Mouse (Mus musculus): ENCODE data around the gene Spata18. TPM values are rescaled to one million over a fixed set of nuclear protein-coding genes. Genes with fewer than 3 reads are reported as not detected.

The Spata18 gene
- polyA plus RNA-seq, 1 experiment from 2014 or later: 0.34 TPM

DNA sequence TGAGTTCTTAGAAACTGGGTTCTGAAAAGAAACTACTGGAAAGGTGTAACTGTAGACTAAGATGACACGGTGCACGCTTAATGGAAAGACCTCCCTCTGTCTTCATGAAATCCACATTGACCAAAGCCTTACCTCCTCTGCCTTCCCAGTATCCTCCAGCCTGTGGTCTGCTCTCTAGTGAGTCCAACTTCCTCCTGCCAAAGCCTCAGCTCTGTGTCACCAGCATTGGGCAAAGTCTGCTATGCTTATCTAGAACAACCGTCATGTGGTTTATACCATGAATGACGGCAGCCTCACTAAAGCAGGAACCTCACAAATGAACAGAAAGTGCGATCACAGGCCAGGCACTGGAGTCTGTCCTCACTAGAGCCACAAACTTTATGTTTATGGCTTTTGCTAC is 21.0 kb upstream of the Spata18 start:
- H3K9ac ChIP-seq: no peak overlapping the region
- H3K4me3 ChIP-seq: no peak overlapping the region
- peaks cover 6% of the 10 kb centered on the region; the same call in 1 of the 2 replicates for H3K4me1 ChIP-seq
- H3K36me3 ChIP-seq (ENCODE audit: poor library complexity, severe bottlenecking): peaks cover 14% of the 10 kb centered on the region
- ATAC-seq: no peak
- WGBS: 91% methylated on average over 5 of the region's 5 CpGs
- no peak overlapping the region for H3K4me2 ChIP-seq
- no peaks in the 10 kb centered on the region for H3K27me3 ChIP-seq
- no peak overlapping the region for H3K27ac ChIP-seq
- no peaks in the 10 kb centered on the region for H3K9me3 ChIP-seq (replicated peaks)

DNA sequence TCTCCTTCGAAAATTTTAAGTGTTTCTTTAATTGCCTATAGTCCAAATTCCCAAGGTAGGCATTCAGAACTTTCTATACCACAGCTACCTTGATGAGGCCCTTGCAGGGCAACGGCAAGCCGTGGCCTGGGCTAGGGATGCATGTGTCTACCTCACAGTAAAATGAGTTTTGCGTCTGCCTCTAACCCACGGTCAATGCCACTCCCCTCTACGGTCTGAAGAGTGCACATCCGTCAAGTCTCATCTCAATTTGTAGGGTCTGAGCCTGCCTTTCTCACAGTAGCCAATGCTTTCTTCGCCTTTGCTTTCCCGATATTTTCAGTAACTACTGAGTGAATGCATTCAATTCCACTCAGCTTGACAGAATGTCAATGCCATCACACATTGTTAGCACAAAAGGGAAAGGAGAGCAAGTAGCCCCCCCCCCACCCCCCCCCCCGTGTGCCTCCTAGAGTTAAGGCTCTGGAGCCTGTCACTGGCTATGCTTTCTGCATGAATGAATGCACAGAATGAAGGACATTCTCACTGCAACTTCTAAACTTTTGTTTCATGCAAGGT is 20.1 kb upstream of the Spata18 start:
- WGBS: 36% methylated on average over 10 of the region's 10 CpGs
- Histone ChIP-seq H3K9ac (no peak overlapping the region), H3K27me3 (no peaks in the 10 kb centered on the region), H3K4me3 (no peak overlapping the region), H3K4me1 (peaks cover 6% of the 10 kb centered on the region; the same call in 1 of the 2 replicates), H3K27ac (no peak overlapping the region), H3K36me3 (ENCODE audit: poor library complexity, severe bottlenecking) (peaks cover 20% of the 10 kb centered on the region), H3K9me3 (replicated peaks) (no peaks in the 10 kb centered on the region), H3K4me2 (no peak overlapping the region)
- ATAC-seq: no peak

DNA sequence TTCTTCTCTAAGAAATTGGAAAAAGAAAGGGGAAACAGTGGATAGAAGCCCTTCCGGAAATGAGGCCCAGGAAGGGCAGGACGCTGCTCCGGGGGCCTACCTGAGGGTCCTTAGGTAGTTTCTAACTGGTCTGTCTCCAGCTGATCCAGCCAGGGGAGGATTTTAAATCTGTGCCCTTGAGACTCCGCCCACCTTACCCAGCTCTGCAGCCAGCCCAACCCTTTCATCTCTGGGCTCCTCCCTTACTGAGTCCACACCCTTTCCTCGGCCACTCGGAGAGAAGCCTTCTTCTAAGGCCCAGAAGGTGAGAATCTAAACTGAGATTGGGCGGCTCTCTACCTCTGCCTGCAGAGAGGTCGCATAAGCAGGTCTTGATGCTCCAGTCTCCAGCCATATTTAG is 18.9 kb upstream of the Spata18 start, which contains the start of gene Lrrc66:
Lrrc66 (minus strand) TSS at position 236 of the 400 bp plus-strand sequence.
- no peaks in the 10 kb centered on the region for H3K27me3 ChIP-seq
- no peak within 1 kb of the TSS for H3K27ac ChIP-seq
- no peak within 1 kb of the TSS for H3K4me3 ChIP-seq
- peaks cover 7% of the 10 kb centered on the region for H3K4me1 ChIP-seq
- no peaks in the 10 kb centered on the region for H3K9me3 ChIP-seq (replicated peaks)
- no peak within 1 kb of the TSS for H3K9ac ChIP-seq
- no peak within 1 kb of the TSS for H3K4me2 ChIP-seq
- H3K36me3 ChIP-seq (ENCODE audit: poor library complexity, severe bottlenecking): peaks cover 20% of the 10 kb centered on the region
- WGBS: 76% methylated on average over 8 of the region's 8 CpGs
- ATAC-seq: no peak

GRCm38 (mm10) chr5:73633141-73633540 is 18.0 kb upstream of the Spata18 start:
- Histone ChIP-seq H3K9me3 (replicated peaks) (no peaks in the 10 kb centered on the region), H3K9ac (no peak overlapping the region), H3K27ac (no peak overlapping the region), H3K4me3 (no peak overlapping the region), H3K36me3 (ENCODE audit: poor library complexity, severe bottlenecking) (peaks cover 20% of the 10 kb centered on the region), H3K27me3 (no peaks in the 10 kb centered on the region), H3K4me1 (peaks cover 10% of the 10 kb centered on the region), H3K4me2 (no peak overlapping the region)
- WGBS: 56% methylated on average over 8 of the region's 8 CpGs
- no peak; the same call in 1 of the 2 replicates for ATAC-seq

DNA sequence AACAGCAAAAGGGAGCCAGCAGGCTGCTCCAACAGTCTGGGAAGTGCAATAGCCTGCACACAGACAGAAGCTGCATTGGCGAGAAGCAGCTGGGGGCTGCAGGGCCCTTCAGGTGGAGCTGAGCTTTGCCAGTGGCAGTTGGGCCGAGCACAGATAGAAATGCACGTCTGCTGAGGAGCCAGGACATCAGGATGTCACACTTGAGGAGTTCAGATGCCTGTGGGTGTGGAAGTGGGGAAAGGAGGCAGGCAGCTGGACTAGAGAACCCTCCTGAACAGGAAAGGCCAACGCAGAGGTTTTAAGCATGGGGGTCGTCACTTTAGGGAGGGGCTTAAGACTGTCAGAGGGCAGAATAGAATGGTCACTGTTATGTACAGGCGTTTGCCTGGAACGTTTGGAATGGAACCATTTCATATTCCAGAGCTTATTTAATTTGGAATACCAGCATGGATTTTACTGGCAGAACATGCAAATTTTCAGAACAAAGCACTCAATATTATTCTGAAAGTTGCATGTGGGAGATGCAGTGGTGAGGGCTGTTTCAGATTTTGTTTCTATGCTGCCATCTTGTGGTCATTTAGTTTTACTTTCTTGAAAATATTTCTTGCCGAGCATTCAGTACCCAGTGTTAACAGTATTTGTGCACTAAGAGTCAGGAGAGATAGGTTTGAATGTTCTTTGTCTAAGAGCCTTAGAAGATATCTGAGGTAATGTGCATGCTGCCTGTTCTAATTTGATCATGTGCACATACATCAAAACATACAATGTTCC is 13.7 kb upstream of the Spata18 start:
- Histone ChIP-seq H3K27me3 (no peaks in the 10 kb centered on the region), H3K9ac (no peak overlapping the region), H3K9me3 (replicated peaks) (no peaks in the 10 kb centered on the region), H3K4me2 (no peak overlapping the region), H3K36me3 (ENCODE audit: poor library complexity, severe bottlenecking) (peaks cover 49% of the 10 kb centered on the region), H3K27ac (no peak overlapping the region), H3K4me3 (no peak overlapping the region), H3K4me1 (peaks cover 4% of the 10 kb centered on the region; the same call in 1 of the 2 replicates)
- peak; percentile 80 for ATAC-seq
- 43% methylated on average over 8 of the region's 8 CpGs for WGBS

DNA sequence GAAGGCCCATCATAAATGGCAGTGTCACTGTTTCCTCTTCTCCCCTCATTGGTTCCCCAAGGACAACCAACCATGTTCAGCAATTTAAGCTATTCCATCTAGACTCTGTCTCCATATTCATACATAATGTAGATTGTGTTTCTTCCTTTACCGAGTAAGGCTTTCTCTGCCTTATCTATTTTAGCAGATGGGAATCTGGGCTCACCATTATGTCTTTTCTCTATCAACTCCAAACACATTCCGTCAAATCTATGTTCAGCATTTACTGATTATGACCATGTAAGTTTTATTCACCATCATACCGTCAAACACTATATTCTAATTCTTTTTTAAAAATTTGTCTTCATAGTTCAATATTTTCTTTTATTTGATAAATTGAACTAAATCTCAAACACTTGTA is 10.1 kb upstream of the Spata18 start:
- no peak for ATAC-seq
- H3K27me3 ChIP-seq: no peaks in the 10 kb centered on the region
- no peak overlapping the region for H3K9ac ChIP-seq
- WGBS: 97% methylated on average over 3 of the region's 3 CpGs
- peaks cover 33% of the 10 kb centered on the region for H3K36me3 ChIP-seq (ENCODE audit: poor library complexity, severe bottlenecking)
- no peak overlapping the region for H3K27ac ChIP-seq
- no peak overlapping the region for H3K4me3 ChIP-seq
- H3K9me3 ChIP-seq (replicated peaks): no peaks in the 10 kb centered on the region
- H3K4me2 ChIP-seq: no peak overlapping the region
- H3K4me1 ChIP-seq: peaks cover 4% of the 10 kb centered on the region; the same call in 1 of the 2 replicates

DNA sequence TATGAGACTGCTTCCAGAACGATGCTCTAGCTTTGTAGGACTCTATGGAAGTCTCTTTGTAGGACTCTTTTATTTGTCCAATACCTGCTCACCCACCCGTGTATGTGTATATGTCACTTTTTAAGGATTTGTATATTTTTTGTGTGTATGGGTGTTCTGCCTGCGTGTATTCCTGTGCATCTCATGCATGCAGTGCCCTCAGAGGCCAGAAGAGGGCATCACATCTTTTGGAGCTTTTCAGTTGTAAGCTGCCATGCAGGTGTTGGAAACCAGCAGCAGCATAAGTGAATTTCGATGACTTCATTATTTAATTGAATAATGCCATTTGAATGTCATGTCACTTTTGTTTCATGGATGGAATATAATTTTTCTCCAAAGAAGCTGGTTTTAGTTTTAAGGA is 9.1 kb upstream of the Spata18 start:
- H3K36me3 ChIP-seq (ENCODE audit: poor library complexity, severe bottlenecking): peaks cover 33% of the 10 kb centered on the region
- no peak overlapping the region for H3K4me2 ChIP-seq
- WGBS: 84% methylated on average over 4 of the region's 4 CpGs

GRCm38 (mm10) chr5:73647261-73647900 is 3.8 kb upstream of the Spata18 start, which contains the start of gene Sgcb:
Sgcb (minus strand) TSS chr5:73647790.
- Histone ChIP-seq H3K4me3 (peak within 1 kb of the TSS; percentile 84), H3K4me2 (peak within 1 kb of the TSS; percentile 73), H3K36me3 (ENCODE audit: poor library complexity, severe bottlenecking) (0 out of 2 replicates have a peak, but pooled peaks cover 6% of the 10 kb centered on the region), H3K27ac (no peak within 1 kb of the TSS), H3K4me1 (peaks cover 33% of the 10 kb centered on the region), H3K9ac (peak within 1 kb of the TSS; percentile 90), H3K27me3 (peaks cover 47% of the 10 kb centered on the region), H3K9me3 (replicated peaks) (no peaks in the 10 kb centered on the region)
- ATAC-seq: peak; percentile 91
- WGBS: under 1% methylated on average over 57 of the region's 62 CpGs

More for the DNA sequence above, 9.1 kb upstream of the Spata18 start:
- no peaks in the 10 kb centered on the region for H3K9me3 ChIP-seq (replicated peaks)
- no peaks in the 10 kb centered on the region for H3K27me3 ChIP-seq
- ATAC-seq: no peak
- H3K27ac ChIP-seq: no peak overlapping the region
- H3K4me1 ChIP-seq: peaks cover 13% of the 10 kb centered on the region
- no peak overlapping the region for H3K4me3 ChIP-seq
- H3K9ac ChIP-seq: no peak overlapping the region

- Histone ChIP-seq H3K27me3 (peaks cover 68% of the 10 kb centered on the region), H3K4me3 (peak overlapping the region; percentile 45), H3K4me2 (peak overlapping the region; percentile 88), H3K9ac (peak overlapping the region; percentile 47; the same call in 1 of the 2 replicates), H3K4me1 (peaks cover 33% of the 10 kb centered on the region), H3K36me3 (ENCODE audit: poor library complexity, severe bottlenecking) (no peaks in the 10 kb centered on the region), H3K9me3 (replicated peaks) (no peaks in the 10 kb centered on the region), H3K27ac (no peak overlapping the region)
- under 1% methylated on average over 15 of the region's 15 CpGs for WGBS
- no peak for ATAC-seq
Measured at GRCm38 (mm10) chr5:73650365-73650964, 714 bp upstream of the Spata18 start.

DNA sequence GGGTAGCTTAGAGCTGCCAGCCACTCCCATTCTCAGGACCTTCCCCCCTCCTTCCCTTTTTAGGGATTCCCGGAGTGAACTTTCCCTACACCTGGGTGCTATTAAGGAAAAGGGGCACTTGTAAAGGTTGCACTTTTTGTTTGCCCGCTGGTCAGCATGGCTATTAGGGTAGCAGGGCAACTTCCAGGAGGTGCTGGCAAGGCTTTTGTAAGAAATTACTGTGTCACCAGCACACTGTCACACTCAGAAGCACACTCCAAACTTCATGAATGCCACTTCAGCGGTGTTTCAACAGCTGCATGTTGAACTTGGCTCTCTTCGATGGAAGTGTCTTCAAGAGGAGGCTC is 649 bp downstream of the Spata18 start:
- Histone ChIP-seq H3K4me2 (peak overlapping the region; percentile 88), H3K36me3 (ENCODE audit: poor library complexity, severe bottlenecking) (no peaks in the 10 kb centered on the region), H3K4me3 (peak overlapping the region; percentile 45), H3K9ac (peak overlapping the region; percentile 47; the same call in 1 of the 2 replicates), H3K27me3 (peaks cover 68% of the 10 kb centered on the region), H3K27ac (no peak overlapping the region), H3K4me1 (peaks cover 26% of the 10 kb centered on the region), H3K9me3 (replicated peaks) (no peaks in the 10 kb centered on the region)
- ATAC-seq: no peak
- 2% methylated on average over 4 of the region's 4 CpGs for WGBS

- H3K9ac ChIP-seq: no peak overlapping the region
- H3K9me3 ChIP-seq (replicated peaks): no peaks in the 10 kb centered on the region
- H3K36me3 ChIP-seq (ENCODE audit: poor library complexity, severe bottlenecking): no peaks in the 10 kb centered on the region
- no peak overlapping the region for H3K27ac ChIP-seq
- 95% methylated on average over 2 of the region's 2 CpGs for WGBS
- no peak for ATAC-seq
- no peak overlapping the region for H3K4me3 ChIP-seq
- no peak overlapping the region for H3K4me2 ChIP-seq
- 0 out of 2 replicates have a peak, but pooled peaks cover 2% of the 10 kb centered on the region for H3K27me3 ChIP-seq
- no peaks in the 10 kb centered on the region for H3K4me1 ChIP-seq
Measured at GRCm38 (mm10) chr5:73666695-73667094, 15.5 kb downstream of the Spata18 start.

GRCm38 (mm10) chr5:73667877-73668276 is 16.7 kb downstream of the Spata18 start:
- WGBS: 88% methylated on average over 2 of the region's 2 CpGs
- Histone ChIP-seq H3K36me3 (ENCODE audit: poor library complexity, severe bottlenecking) (no peaks in the 10 kb centered on the region), H3K9ac (no peak overlapping the region), H3K9me3 (replicated peaks) (no peaks in the 10 kb centered on the region), H3K4me2 (no peak overlapping the region), H3K27me3 (0 out of 2 replicates have a peak, but pooled peaks cover 2% of the 10 kb centered on the region), H3K4me3 (no peak overlapping the region), H3K27ac (no peak overlapping the region), H3K4me1 (no peaks in the 10 kb centered on the region)
- no peak for ATAC-seq

Measured in forebrain, embryonic 13.5 days (tissue).